Mouse (Mus musculus) adrenal gland, postnatal 10 days (tissue): ENCODE data around the gene Zdbf2. TPM values are rescaled to one million over a fixed set of nuclear protein-coding genes. Genes with fewer than 3 reads are reported as not detected.
"Not testable (repeated sequence)": the region's sequence is repeated elsewhere in the genome, so short reads cannot be mapped to it uniquely, and the experiment has no call there.

Experiments used
- DNase-seq: peaks from one replicate; pipeline ENCODE4 v3.0.0; 2021; ENCODE audit warnings: mixed read lengths
- microRNA-seq: library from miRNA; unstranded; fragments of <30 nt; microRNA quantifications from one replicate; pipeline ENCODE4 v1.2.0, GENCODE M21; 2021
- total RNA-seq, 2 experiments: library from RNA; stranded (reverse); gene quantifications; 2 replicates each; pipeline ENCODE4 v1.2.3; 2021

Gene Zdbf2
- total RNA-seq, 2 experiments from 2014 or later, result 8.3 to 12.8 TPM

DNA sequence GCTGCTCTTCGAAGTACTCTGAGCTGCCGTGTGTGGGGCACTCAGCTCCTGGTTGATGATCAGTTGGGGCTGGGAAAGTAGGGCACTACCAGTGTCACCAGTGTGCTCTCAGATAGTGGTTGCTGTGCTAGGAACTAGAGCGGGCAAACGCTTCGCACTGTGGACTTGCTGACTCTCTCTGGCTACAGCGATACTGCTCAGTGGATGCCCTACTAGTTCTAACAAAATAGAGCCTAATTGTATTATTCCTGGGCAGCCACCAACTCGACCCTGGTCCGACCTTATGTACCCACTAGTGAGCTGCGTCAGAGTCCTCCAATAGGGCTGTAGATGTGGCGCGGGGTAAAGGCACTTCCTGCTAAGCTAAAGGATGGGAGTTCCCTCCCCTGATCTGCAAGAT, 9.4 kb upstream of the Zdbf2 start:
- no peak for DNase-seq

DNA sequence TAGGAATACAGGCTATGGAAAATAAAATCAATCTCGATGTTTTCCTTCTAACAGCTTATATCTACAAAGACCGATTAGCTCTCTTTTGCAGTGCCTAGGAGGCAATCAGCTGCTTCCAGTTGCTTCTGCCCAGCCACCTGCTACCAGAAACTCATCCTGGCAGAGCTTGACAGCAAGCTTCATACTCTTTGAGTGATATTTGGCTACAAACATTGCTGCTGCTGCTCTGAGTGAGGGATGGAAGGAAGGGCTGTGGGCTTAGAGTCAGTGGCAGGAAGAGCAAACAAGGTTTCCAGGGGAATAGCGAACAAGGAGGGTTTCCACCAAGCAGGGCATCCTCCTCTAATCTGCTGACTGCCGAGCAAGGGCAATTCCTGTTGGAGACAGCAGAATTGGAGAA, 7.6 kb upstream of the Zdbf2 start:
- DNase-seq, result no peak

DNA sequence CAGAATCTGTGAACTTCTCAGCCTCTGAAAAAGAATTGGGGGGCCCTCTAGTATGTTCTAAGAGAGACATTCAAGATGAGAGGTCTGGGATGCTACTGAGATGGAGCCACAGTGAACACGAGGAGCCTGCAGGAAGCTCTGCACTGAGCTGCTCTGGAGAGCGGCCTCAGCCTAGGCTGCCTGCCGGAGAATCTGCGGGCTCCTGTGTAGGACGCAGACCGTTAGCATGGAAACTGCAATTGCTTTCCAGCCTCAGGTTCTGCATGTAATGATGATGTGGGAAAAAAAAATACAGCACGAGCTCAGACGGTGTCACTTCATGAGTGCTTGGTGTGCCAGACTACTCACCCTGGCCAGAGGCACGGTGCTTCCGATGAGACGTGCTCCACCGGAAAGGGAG, 6.9 kb upstream of the Zdbf2 start:
- no peak for DNase-seq

DNA sequence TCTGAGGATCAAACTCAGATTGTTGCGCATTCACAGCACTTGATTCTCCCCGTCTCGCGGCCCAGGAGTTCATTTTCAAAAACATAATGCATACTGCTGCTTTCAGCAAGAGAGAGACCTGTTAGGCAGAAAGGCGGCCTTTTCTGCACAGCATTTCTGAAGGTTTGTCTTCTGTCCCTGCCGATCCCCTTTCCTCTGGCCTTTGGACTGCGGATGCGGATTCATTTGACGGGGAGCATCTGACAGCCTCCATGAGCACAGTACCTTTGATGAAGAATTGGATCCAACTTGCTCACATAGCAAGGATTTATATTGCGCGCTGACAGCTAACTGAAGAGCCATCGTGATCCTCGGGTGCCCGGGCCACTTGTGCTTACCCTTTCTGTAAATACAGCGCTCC, 6.3 kb upstream of the Zdbf2 start:
- DNase-seq, result no peak

DNA sequence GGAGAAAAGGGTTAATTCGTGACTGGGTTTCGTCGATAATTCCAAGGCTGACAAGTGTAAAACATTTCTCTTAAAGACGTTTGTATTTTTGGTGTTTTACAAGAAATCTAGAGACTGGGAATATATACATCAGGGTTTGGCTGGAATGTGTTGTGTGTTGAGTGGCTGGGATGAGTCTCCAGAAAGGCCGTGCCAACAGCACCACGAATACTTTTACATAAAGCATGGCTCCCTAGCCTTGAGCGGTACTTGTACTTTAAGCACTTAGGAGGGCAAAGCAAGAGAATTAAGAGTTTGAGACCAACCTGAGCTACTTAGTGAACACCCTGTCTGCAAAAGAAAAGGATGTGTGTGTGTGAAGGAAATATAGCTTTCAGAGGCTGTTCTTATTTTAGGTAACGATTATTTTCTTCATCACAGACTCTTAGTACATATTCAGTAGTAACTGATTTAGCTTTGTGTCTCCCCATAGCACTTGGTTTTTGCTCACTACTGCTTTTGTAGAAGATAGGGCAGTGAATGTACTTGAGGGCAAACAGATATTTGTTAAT, 865 bp upstream of the Zdbf2 start:
- DNase-seq, result no peak

DNA sequence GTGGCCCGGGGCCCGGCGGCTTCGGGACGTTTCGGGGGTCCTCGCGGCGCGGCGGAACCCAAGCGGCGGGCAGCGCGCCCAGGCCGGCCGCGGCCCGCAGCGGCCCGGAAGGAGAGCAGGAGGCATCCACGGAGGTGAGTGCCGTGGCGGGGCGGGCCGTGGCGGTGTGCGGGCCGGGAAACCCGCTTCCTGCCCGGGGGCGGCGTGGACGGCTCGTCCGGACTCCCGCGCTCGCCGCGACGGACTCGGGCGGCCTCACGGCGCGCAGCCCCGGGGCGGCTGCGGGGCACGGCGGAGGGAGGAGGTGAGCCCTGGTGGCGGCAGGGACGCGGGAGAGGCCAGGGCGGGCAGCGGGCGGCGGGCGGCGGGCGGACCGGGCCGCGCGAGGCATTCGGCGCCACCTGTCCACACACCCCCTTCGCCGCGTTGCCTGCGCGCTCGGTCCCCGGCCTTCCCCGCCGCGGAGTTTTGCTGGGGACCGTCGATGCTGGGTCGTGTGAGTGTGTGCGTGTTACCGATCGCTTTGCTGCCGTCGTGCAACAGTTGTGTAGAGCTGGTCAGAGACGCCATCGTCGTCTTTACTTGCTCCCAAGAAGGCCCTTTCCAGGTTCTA, 380 bp downstream of the Zdbf2 start:
- peak; percentile 29 for DNase-seq

DNA sequence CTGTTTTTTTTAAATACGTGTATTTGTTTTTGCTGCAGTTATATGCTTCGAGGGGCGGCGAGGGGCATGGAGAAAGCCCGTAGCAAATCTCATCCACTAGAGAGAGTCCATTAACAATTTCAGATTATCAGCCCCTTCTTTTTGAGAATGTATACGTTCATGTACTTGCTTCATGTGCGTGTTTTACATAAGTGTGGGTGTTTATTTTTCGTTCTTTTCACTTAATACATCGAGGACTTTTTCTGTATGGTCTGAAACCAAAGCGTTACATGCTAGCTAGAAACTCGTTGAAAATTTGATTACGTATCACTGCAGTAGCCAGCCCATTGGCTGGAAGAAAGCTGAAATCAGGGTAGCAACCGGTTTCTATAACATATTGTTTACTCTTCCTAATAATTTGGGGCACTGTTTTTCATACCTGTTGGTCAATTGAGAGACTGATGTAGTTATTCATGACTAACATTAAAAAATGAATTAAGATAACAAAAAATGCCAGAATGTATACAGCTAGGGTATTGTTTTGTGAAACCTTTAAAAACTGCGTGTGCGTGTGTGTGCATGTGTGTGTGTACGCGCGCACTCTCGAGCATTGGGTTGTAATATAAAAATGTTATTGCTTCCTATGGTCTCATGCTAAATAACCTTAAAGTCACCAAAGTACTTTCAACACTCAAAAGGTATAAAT, 1.1 kb downstream of the Zdbf2 start:
- no peak for DNase-seq

DNA sequence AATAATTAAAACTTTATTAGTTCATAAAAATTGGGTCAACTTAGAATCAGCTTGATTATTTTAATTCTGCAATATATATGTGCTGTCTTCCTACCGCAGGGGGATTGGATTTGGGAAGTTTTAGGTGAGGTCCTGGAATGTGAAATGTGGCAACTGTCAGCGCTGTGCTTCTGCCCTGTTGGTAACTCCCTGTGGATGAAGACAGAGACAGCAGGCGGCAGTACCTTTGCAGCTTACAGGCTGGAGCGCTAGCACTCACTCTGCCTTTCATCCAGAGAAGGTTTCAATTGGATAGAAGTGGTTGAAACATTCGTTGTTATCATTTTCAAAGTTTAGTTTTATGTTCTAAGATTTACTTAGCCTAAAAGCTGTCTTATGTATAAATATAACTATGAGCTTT, 5.0 kb downstream of the Zdbf2 start:
- DNase-seq, result no peak

DNA sequence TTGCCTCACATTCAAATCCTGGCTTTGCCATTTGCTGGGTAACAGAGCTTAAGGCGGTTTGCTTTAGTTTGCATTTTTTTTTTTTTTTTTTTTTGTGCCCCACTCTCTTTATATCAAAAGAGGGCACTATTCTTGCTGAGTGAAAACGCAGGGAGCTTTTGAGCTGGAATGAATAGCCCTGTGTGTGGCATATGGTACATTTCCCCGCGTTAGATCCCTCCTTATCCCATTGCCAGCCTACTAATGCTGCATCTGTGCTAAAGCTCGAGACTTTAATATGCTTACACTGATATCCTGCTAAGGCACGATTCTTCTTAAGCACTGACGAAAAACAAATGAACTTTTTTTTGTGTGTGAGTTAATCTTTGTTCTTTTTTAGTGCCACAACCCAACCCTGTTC, 20.9 kb downstream of the Zdbf2 start:
- DNase-seq, result no peak

DNA sequence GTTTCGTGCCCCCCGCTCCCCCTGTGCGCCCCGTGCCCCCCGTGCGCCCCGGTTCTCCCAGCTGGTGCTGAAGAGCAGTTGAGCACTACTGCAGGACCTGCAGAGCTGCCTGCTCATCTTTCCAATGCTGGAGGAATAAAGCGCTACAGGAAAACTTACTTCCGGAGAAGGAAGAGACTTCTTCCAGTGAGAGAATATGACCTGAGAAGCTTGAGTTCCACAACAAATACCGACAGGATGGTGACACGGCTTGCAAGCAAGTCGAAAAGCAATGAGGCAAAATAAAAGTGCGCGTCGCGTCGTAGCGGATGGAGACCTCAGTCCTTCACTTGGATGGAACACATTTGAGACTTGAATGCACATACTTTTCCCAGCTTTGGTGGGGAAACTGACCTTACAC, 36.6 kb downstream of the Zdbf2 start:
- DNase-seq, result no peak

DNA sequence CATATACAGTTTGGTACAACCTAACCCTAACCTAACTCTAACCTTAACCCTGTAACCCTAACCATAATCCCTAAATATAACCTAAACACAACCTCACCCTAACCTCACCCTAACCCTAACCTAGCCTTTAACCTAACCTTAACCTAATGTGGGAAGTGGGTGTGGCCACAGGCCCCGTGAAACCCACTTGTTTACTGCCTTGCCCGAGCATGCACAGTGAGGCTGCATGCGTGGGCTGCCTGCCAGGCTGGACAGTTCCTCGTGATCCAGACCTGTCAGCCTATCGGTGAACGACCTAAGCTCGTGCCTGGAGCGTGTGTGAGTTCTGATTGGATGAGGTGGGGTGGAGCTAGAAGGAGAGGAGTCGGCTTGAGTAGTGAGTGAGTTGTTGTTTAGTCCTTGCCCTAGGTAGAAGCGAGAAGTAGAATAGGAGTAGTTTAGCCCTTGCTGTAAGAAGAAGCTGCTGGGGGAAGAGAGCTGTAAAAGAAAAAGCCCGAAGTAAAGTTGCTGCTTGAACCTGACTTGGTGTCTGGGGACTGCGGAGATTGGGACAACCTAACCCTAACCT, 50.6 kb downstream of the Zdbf2 start:
- not testable (repeated sequence) for DNase-seq

Small RNAs within 50 kb of the gene (microRNA-seq; reads per million reads assigned to microRNA genes)
- 1.4 reads per million for gene Gm24513

Other genes starting within 250 kb of the Zdbf2 start
- gene Ino80d, start 158.6 kb upstream of the Zdbf2 start, total RNA-seq, result 10 to 100 TPM; 24.3 to 32.6 TPM
- 100 to 1,000 TPM; 698 to 749 TPM for gene Eef1b2, start 96.4 kb upstream of the Zdbf2 start, total RNA-seq
- 100 to 1,000 TPM; 379 to 450 TPM for gene Ndufs1, start 96.4 kb upstream of the Zdbf2 start, total RNA-seq
- gene Gpr1, start 58.7 kb upstream of the Zdbf2 start, total RNA-seq, result under 1 TPM; 0.33 to 0.66 TPM
- 10 to 100 TPM; 15.0 to 18.1 TPM for gene Adam23, start 172.6 kb downstream of the Zdbf2 start, total RNA-seq